Mouse (Mus musculus): ENCODE data around the gene Rnf41. TPM values are rescaled to one million over a fixed set of nuclear protein-coding genes. Genes with fewer than 3 reads are reported as not detected.

Gene Rnf41
- polyA plus RNA-seq, 1 experiment: 35.3 TPM

- peak; percentile 70 for DNase-seq (ENCODE audit: low read depth)
Measured at GRCm38 (mm10) chr10:128429052-128429451, 17.6 kb downstream of the Rnf41 start.

DNA sequence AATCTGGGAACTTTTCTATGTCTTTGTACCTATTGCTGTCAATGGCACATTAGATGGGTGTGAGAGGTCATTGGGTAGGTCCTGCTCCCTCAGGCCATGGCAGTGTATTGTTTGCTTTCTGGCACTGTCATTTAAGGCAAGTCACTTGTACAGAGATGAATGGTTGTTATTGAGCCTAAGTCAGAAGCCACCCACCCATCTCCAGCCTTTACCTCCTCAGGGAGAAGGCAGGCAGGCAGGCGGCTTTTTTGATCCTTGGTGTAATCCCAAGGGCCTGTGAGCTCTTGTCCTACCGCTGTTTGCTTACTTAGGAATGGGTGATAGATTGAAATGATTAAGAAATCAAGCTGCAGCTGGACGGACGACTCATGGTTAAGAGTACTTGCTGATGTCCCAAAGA lies 18.0 kb downstream of the Rnf41 start:
- peak; percentile 75 for DNase-seq (ENCODE audit: low read depth)

- no peak for DNase-seq (ENCODE audit: low read depth)
Measured at GRCm38 (mm10) chr10:128433417-128433816, 22.0 kb downstream of the Rnf41 start.

- no peak for DNase-seq (ENCODE audit: low read depth)
Measured at GRCm38 (mm10) chr10:128434681-128435080, 23.2 kb downstream of the Rnf41 start.

- DNase-seq (ENCODE audit: low read depth): no peak
Measured at GRCm38 (mm10) chr10:128435186-128435823, 23.8 kb downstream of the Rnf41 start.

DNA sequence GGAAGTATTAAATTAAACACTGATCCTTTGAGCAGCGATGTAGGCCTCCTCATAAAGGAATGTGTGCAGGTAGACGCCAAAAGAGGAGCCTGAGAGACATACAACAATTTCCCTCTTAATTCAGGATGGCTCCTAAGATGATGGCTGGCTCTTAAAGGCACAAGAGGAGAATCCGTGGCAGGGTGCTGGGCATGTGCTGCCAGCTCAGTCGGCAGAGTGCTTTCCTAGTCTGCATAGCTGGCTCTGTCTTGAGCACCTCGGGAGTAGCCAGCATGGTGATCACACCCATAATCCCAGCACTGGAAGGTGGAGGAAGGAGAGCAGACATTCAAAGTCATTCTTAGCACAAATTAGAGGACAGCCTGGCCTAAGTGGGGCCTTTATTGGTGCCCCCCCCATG lies 24.4 kb downstream of the Rnf41 start:
- DNase-seq (ENCODE audit: low read depth): no peak

DNA sequence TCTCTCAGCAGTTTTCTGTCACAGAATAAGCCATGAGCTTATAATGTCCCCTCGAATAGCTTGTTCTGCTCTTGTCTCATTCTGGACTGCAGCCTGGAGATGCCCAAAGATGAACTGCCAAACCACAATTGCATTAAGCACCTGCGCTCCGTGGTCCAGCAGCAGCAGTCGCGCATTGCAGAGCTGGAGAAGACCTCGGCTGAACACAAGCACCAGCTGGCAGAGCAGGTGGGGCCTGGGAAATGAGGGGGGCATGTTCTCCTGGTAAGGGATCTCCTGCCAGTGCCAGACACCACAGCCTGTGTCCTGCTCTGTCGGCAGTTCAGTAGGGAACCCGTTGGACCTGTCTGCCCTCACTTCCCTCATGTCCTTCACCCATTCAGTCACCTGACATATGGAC lies 24.9 kb downstream of the Rnf41 start:
- DNase-seq (ENCODE audit: low read depth): no peak

- DNase-seq (ENCODE audit: low read depth): no peak
Measured at GRCm38 (mm10) chr10:128438675-128439279, 27.3 kb downstream of the Rnf41 start.

GRCm38 (mm10) chr10:128440407-128440806 lies 28.9 kb downstream of the Rnf41 start:
- no peak for DNase-seq (ENCODE audit: low read depth)

DNA sequence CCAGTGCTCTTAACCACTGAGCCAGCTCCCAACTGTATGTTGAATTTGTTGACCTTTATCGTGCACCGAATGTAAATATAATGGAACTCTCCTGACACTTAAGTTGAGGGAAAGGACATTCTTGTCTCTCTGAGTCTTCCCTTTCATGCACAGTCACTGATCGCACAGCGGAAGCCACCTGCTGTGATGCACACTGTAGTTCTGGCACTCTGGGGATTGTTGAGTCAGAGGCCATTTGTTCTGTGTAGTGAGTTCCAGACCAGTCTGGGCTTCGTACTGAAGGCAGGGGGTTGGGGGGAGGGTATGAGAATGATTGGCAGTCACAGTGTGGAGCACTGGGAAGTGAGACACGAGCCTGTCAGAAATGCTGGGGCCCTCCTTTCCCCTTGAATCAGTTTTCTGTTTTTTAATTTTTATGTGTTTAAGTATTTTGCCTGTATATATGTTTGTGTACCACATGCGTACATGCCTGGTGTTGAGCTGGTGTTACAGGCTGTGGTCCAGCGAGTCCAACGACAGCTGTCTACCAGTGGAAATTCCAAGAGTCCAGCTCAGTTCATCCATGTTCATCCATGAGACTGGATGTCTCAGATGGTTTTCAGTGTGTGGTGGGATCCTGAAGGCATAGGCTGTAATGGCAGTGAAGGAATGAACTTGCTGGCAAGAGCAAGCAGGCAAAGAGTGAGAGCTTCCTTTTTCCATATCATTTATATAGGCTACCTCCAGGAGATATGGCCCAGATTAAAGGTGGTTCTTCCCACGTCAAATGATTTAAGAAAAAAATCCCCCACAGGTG lies 30.1 kb downstream of the Rnf41 start:
- no peak for DNase-seq (ENCODE audit: low read depth)

- no peak for DNase-seq (ENCODE audit: low read depth)
Measured at GRCm38 (mm10) chr10:128442718-128443117, 31.3 kb downstream of the Rnf41 start.

DNA sequence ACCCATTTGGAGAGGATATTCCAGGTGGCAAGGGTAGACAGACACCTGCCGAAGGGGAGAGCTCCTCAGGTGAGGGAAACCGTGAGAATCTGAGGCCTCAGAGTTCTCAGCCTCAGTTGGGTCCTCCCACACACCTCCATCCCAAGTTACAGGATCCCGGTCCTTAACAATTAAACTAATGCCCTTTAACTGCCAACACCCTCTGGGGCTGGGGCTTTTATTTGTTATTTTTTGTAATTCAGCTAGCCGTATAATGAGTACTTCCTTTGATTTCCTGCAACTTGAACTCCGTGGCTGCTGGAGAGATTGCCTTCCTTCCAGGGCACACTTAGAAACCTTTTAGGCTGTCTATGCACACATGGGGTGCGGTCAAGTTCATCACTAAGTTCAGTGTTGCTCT lies 32.9 kb downstream of the Rnf41 start:
- no peak for DNase-seq (ENCODE audit: low read depth)

DNA sequence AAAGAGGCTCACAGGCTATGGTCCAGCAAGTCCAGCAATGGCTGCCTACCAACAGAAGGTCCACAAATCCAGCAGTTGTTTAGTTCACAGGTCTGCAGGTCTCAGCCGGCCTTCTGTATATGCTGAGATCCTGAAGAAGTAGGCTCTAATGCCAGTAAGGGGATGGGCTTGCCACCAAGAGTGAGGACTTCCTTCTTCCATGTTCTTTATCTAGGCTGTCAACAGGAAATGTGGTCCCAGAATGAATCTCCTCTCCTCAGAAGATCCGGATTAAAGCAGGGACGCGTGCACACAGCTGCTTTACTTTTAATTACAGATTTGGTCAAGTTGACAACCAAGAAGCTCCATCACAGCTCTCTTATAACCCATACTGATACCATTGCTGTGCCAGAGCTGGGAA lies 34.0 kb downstream of the Rnf41 start:
- DNase-seq (ENCODE audit: low read depth): no peak

DNA sequence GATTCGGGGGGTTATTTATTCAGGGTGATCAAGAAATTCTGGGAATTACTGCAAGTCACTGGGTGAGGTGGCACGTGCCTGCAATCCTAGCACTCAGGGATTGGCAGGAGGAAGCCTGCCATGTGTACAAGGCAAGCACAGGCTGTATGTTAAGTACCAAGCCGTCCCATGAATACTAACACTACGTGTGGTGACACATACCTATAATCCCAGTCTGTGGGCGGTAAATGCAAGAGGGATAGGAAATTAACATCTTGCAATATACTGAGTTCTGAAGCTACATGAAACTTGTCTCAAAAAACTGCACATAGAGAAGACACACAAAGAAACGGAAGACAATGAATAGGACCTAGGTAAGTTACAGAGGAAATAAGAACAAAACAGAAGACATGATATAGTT lies 39.6 kb downstream of the Rnf41 start:
- peak; percentile 92 for DNase-seq (ENCODE audit: low read depth)

- no peak for DNase-seq (ENCODE audit: low read depth)
Measured at GRCm38 (mm10) chr10:128454471-128454870, 43.0 kb downstream of the Rnf41 start.

GRCm38 (mm10) chr10:128455280-128455679 lies 43.8 kb downstream of the Rnf41 start:
- DNase-seq (ENCODE audit: low read depth): no peak

DNA sequence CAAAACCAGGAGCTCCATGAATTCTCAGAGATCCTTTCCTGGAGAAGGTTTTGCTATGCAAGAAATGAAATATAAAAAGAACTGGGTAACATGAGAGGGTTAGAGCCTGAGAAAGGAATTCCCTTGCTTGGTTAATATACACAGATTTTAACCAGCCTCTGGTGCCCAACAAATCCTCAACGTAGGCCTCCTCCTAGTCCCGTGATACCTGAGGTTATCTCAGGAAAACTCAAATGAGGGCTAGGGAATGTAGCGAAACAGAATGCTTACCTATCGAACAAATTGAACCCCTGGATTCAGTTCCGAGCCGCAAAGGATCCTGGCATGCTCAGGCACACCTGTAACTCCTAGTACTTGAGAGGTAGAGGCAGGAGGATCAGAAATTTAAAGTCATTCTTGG lies 46.2 kb downstream of the Rnf41 start:
- DNase-seq (ENCODE audit: low read depth): no peak

DNA sequence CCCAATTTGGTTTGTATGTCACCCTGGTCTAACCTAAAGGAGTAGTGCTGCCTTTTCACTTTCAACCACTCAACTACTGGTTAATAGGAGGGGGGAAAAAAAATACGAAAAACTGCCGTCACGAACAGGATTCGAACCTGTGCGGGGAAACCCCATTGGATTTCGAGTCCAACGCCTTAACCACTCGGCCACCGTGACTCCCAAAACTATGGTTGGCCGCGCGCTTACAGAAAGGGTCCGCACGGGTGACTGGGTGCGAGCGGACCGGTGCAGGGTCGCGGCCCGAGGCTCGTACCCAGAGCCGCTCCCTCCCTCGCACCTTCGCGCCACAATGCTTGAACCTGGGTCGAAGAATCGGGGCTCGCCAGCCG lies 46.9 kb downstream of the Rnf41 start:
- no peak for DNase-seq (ENCODE audit: low read depth)

DNA sequence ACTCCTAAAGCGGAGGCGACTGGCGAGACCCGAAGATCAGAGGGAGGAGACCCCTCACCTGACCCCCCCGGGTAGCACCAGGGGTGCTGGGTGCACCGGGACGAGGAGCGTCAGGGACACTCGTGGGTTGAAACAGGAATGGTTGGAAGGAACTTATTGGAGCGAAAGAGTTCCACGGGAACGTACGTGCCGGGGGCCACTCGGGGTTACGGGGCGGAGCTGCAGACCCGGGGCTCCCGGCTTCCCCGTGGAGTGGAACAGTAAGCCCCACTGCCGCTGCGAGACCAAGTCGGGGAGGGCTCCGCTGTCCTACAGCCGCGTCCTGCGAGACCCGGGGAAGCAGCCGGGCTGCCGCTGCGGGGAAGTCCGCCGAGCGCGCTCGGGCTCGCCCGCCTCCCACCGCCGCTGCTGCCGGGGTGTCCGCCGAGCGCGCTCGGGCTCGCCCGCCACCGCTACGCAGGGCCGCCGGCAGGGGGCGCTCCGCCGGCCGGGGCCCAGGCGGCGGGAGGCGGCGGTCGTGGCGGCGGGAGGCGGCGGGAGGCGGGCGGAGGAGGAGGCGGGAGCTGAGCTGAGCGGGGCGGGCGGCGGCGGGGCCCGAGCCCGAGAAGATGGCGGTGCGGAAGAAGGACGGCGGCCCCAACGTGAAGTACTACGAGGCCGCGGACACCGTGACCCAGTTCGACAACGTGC lies 47.4 kb downstream of the Rnf41 start, which contains the start of gene Smarcc2:
TSS of gene Smarcc2 (plus strand) at position 530 of the 690 bp plus-strand sequence.
- DNase-seq (ENCODE audit: low read depth): no peak

DNA sequence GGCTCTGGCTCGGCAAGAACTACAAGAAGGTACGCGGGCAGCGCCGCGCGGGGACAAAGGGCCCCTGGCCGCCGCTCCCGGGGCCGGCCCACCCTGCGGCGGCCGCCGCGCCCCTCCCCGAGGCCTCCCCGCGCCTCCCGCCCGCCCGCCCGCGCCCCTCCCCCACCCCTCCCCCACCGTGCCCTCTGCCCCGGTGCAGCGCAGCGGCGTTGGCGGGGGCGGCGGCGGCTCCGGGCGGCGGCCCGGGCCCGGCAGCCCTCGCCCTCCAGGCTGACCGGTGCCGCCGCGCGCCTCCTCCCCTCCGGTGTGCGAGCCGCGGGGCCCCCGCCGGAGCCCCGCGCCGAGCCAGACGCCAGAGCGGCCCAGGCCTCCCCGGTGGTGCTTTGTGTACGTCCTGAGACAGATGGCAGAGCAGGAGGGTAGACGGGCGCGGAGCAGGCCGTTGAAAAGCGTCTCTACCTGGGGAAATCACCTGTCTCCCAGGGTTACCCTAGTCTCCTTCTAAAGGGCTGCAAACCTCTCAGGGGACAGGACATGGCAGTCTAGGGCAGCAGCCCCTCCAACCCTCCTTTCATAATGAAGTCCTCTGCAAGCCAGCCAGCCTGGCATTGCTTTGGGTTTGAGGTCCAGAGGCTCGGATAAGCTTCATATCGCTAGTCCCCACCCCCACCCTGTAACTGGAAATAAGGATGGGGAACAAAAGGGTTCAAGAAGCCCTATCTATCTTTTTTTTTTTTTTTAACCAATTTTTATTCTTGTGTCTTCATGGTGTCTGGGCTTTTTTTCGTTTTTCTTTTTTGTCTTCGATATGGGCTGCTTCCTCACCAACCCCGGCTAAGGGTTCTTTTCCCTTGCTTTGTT lies 48.2 kb downstream of the Rnf41 start:
- no peak for DNase-seq (ENCODE audit: low read depth)

GRCm38 (mm10) chr10:128460270-128460630 lies 48.8 kb downstream of the Rnf41 start:
- DNase-seq (ENCODE audit: low read depth): no peak

- no peak for DNase-seq (ENCODE audit: low read depth)
Measured at GRCm38 (mm10) chr10:128474366-128474765, 62.9 kb downstream of the Rnf41 start.
